Mouse (Mus musculus) forebrain, embryonic 15.5 days (tissue): Measurements from ENCODE around the gene Podn. TPM values are rescaled to one million over a fixed set of nuclear protein-coding genes. Genes with fewer than 3 reads are reported as not detected.

ENCODE experiments used
- ATAC-seq: fragments of 200-750 bp; cut with Nextera tagmentation; replicated peaks from 2 replicates; pipeline ENCODE4 v1.8.0; 2017; ENCODE audit warnings: mild to moderate bottlenecking, moderate TSS enrichment, moderate library complexity
- H3K27ac ChIP-seq: fragments of 300-500 bp; sonication (generic); replicated peaks from 2 replicates; pipeline ENCODE4 v1.5.1; 2015; ENCODE audit warnings: mild to moderate bottlenecking, inconsistent platforms
- H3K27me3 ChIP-seq: fragments of 300-500 bp; sonication (generic); 2 replicates; pipeline ENCODE4 v1.6.1; 2015; ENCODE audit warnings: inconsistent platforms
- H3K36me3 ChIP-seq: fragments of 300-500 bp; sonication (generic); 2 replicates; pipeline ENCODE4 v1.6.1; 2015; ENCODE audit warnings: mild to moderate bottlenecking, inconsistent platforms
- H3K4me1 ChIP-seq: fragments of 300-500 bp; sonication (generic); 2 replicates; pipeline ENCODE4 v1.6.1; 2015; ENCODE audit warnings: inconsistent platforms
- H3K4me2 ChIP-seq: fragments of 300-500 bp; sonication (generic); replicated peaks from 2 replicates; pipeline ENCODE4 v1.6.1; 2015; ENCODE audit warnings: mild to moderate bottlenecking, inconsistent platforms
- H3K4me3 ChIP-seq: fragments of 300-500 bp; sonication (generic); 2 replicates; pipeline ENCODE4 v1.5.1; 2015; ENCODE audit warnings: mild to moderate bottlenecking, inconsistent platforms
- H3K9ac ChIP-seq: fragments of 300-500 bp; sonication (generic); replicated peaks from 2 replicates; pipeline ENCODE4 v1.6.1; 2015; ENCODE audit warnings: mild to moderate bottlenecking, inconsistent platforms
- H3K9me3 ChIP-seq: fragments of 300-500 bp; sonication (generic); 2 replicates; pipeline ENCODE4 v1.6.1; 2016; ENCODE audit warnings: inconsistent platforms
- WGBS: fragments of 180-500 bp; shearing (Covaris S2); methylation state at CpG from one replicate; pipeline ENCODE4 v1.1.7; 2015; ENCODE audit warnings: mixed read lengths; 5-methylcytosine and 5-hydroxymethylcytosine counted together
- polyA plus RNA-seq: library from polyadenylated mRNA; unstranded; fragments of >200 nt; fragmentation: Nextera tagmentation; extraction: Ambion mirVana; gene quantifications from 2 replicates; pipeline ENCODE4 v1.2.1, GENCODE M21; 2015

The Podn gene
- polyA plus RNA-seq, 1 experiment from 2014 or later: 0.14 TPM

DNA sequence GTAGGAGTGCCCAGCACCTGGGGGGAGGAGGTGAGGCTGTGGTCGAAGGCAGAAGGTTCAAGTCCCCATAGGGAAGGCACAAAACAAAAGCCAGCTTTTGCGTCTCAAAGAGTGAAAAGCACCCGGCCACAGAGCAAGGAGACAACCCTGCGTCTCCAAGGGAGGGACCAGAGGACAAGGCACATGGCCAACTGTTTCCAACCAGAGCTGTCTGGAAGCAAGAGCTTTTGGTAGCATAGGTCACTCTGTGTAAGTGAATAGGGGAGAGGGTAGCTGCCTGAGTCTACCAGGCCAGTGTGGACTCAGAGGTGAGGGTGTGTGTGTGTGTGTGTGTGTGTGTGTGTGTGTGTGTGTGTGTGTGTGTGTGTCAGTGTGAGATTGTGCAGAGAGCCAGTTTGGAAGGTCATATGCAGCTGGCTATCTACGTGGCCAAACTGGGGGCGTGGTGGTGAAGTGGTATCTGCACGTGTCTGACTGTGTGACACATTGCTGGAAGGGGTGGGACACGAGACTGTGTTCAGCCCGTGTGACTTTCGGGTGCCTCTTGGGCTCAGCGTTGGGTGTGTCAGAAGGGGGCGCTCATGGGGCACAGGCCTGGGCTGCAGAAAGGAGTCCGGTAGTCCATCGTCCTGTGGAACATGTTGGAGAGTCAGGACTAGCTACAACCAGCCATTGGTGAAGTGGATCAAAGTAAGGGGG is 81.0 kb downstream of the Podn start:
- Histone ChIP-seq H3K27me3 (no peaks in the 10 kb centered on the region), H3K9me3 (no peaks in the 10 kb centered on the region), H3K4me2 (no peak overlapping the region), H3K9ac (no peak overlapping the region), H3K4me3 (no peak overlapping the region), H3K27ac (no peak overlapping the region), H3K4me1 (0 out of 2 replicates have a peak, but pooled peaks cover 8% of the 10 kb centered on the region), H3K36me3 (no peaks in the 10 kb centered on the region)
- no peak for ATAC-seq
- 66% methylated on average over 14 of the region's 14 CpGs for WGBS

DNA sequence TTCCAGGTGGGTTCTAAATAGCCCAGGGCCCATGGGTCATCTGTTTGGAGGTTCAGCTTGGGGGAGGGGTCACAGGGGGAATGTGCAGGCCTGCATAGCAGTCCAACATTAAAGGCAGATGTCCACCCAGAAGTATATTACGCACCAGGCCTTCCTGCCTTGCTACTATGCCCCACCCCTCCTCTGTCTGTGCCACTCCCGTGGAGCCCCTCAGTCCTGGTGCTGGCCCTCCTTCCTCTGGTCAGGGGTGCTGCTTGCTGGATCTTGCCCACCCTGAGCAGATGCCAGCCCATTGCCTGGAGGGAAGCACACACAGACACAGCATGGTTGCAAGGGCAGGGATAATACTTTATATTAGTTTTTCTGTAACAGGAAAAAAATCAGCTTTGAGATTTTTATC is 81.8 kb downstream of the Podn start:
- Histone ChIP-seq H3K4me3 (no peak overlapping the region), H3K9ac (no peak overlapping the region), H3K27ac (no peak overlapping the region), H3K9me3 (no peaks in the 10 kb centered on the region), H3K27me3 (no peaks in the 10 kb centered on the region), H3K36me3 (no peaks in the 10 kb centered on the region), H3K4me1 (0 out of 2 replicates have a peak, but pooled peaks cover 8% of the 10 kb centered on the region), H3K4me2 (no peak overlapping the region)
- no peak for ATAC-seq
- WGBS: 75% methylated on average over 2 of the region's 2 CpGs

DNA sequence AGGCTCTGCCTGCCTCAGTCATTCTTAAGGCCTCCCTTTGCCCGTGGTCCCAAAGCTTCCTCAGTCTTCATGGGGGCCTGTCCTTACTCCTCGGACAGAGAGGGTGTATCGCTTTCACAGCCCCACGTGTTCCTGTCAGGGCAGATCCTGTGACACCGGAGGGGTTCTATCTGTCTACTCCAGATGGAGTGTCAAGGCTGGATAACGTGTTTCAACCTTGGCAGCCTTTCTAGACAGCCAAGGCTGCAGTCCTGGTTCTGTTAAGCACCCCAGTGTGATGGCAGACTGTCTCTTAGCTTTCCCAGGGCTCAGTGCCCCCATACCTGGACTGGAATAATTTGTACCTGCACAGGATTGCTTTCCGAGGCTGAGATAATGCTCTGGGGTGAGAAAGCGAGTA is 87.7 kb downstream of the Podn start:
- H3K4me1 ChIP-seq: no peaks in the 10 kb centered on the region
- no peaks in the 10 kb centered on the region for H3K9me3 ChIP-seq
- H3K36me3 ChIP-seq: no peaks in the 10 kb centered on the region
- ATAC-seq: no peak
- no peak overlapping the region for H3K4me2 ChIP-seq
- WGBS: 80% methylated on average over 8 of the region's 8 CpGs
- H3K27me3 ChIP-seq: no peaks in the 10 kb centered on the region
- no peak overlapping the region for H3K9ac ChIP-seq
- no peak overlapping the region for H3K27ac ChIP-seq
- no peak overlapping the region for H3K4me3 ChIP-seq

DNA sequence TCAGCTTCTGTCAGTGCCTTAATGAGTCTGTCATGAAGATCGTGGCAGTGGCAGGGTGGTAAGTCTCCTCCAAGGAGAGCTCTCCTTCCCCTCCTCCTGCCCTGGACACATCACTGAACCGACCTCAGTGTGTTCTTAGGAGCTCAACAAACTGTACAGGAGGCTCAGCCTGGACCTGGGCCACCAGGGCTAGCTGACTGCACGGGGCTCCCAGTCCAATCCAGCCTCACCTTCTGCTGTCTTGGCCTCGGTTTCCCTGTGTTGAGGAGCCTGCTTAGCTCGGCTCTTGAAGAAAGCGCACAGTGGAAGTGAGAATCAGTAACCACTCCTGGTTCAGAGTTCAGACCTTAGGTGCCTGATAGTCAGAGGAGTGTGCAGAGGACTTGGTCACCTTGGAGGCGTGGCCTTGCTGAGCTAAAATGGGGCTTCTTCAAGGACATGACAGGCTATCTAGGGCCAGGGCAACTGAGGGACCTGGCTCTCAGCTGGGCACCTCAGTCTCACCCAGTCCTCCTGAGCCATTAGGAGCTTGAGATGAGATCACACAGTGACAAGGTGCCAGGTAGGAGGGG is 88.6 kb downstream of the Podn start:
- H3K9ac ChIP-seq: no peak overlapping the region
- H3K4me3 ChIP-seq: no peak overlapping the region
- no peak overlapping the region for H3K27ac ChIP-seq
- H3K4me1 ChIP-seq: no peaks in the 10 kb centered on the region
- no peaks in the 10 kb centered on the region for H3K9me3 ChIP-seq
- H3K4me2 ChIP-seq: no peak overlapping the region
- no peak for ATAC-seq
- 82% methylated on average over 7 of the region's 7 CpGs for WGBS
- H3K27me3 ChIP-seq: no peaks in the 10 kb centered on the region
- no peaks in the 10 kb centered on the region for H3K36me3 ChIP-seq

DNA sequence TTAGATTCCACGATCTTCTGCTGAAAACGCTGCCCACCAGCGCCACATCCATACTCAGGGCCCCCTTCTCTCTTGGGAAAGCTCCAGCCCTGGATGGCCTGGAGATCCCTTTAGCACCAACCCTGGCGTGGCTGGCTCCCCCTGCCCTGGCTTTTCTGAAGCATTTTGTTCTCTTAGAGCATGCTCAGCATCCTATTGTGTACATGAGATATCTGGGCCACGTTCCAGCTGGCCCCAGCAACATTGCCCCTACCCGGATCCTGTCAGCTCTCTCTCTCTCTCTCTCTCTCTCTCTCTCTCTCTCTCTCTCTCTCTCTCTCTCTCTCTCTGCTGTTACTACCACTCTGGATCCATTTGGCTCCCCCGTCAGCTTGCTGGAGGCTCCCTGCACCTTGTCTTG is 90.9 kb downstream of the Podn start:
- Histone ChIP-seq H3K9ac (no peak overlapping the region), H3K27ac (no peak overlapping the region), H3K36me3 (no peaks in the 10 kb centered on the region), H3K9me3 (no peaks in the 10 kb centered on the region), H3K4me3 (no peak overlapping the region), H3K27me3 (no peaks in the 10 kb centered on the region), H3K4me1 (no peaks in the 10 kb centered on the region), H3K4me2 (no peak overlapping the region)
- 44% methylated on average over 7 of the region's 7 CpGs for WGBS
- no peak for ATAC-seq

DNA sequence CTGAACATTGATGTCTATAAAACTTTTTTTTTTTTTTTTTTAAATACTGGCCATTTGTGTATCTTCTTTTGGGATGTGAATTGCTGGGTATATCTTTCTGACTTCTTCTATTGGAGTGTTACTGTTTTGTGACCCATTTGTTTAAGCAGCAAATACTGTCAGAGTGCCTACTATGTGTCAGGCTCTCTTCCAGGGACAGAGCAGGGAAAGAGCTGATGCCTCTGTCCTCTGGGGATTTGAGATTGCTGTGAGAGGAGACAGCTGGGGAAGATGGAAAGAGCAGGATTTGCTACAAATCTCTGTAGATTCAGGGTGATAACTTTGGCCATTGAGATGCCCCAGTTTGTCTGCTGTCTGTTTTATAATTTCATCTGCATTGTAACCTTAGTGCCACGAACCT is 96.9 kb downstream of the Podn start:
- no peaks in the 10 kb centered on the region for H3K9me3 ChIP-seq
- 77% methylated on average over 1 of the region's 1 CpGs for WGBS
- no peak overlapping the region for H3K27ac ChIP-seq
- H3K4me2 ChIP-seq: no peak overlapping the region
- no peak for ATAC-seq
- no peaks in the 10 kb centered on the region for H3K36me3 ChIP-seq
- H3K9ac ChIP-seq: no peak overlapping the region
- H3K4me1 ChIP-seq: peaks cover 3% of the 10 kb centered on the region; the same call in 1 of the 2 replicates
- H3K4me3 ChIP-seq: no peak overlapping the region
- H3K27me3 ChIP-seq: no peaks in the 10 kb centered on the region

DNA sequence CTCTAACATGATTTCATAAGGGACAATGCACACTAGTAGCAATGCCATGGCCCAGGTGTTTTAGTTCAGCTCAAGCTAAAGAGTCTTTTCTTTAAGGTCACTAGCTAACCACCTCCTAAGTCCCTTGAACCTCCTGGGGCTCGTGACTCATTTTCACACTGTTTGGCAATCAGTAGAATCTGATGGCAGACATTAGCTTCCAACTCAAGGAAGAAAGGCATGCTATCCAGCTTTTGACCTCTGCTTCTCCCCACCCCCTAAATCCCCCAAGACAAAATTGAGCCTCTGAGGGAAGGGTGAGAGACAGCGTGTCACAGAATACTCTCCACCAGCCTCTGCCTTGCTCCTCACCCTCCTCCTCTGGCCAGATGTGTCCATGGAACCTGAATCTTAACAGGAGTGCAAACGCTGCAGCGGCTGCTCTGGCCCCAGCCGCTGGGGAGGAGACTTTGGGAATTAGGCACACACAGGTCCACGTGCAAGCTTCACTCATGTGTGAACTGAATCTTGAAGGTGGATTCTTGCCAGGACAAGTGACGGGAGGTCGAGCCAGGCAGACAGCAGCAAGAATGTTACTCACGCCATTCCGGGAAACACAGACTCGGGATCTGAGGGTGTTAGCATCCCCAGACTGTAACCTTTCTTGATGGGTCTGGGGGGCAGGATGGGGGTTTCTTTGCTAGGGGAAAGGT is 97.5 kb downstream of the Podn start:
- 24% methylated on average over 11 of the region's 11 CpGs for WGBS
- no peak for ATAC-seq
- no peak overlapping the region for H3K27ac ChIP-seq
- no peaks in the 10 kb centered on the region for H3K36me3 ChIP-seq
- no peak overlapping the region for H3K9ac ChIP-seq
- peaks cover 3% of the 10 kb centered on the region; the same call in 1 of the 2 replicates for H3K4me1 ChIP-seq
- H3K9me3 ChIP-seq: no peaks in the 10 kb centered on the region
- no peak overlapping the region for H3K4me2 ChIP-seq
- H3K4me3 ChIP-seq: no peak overlapping the region
- H3K27me3 ChIP-seq: no peaks in the 10 kb centered on the region

DNA sequence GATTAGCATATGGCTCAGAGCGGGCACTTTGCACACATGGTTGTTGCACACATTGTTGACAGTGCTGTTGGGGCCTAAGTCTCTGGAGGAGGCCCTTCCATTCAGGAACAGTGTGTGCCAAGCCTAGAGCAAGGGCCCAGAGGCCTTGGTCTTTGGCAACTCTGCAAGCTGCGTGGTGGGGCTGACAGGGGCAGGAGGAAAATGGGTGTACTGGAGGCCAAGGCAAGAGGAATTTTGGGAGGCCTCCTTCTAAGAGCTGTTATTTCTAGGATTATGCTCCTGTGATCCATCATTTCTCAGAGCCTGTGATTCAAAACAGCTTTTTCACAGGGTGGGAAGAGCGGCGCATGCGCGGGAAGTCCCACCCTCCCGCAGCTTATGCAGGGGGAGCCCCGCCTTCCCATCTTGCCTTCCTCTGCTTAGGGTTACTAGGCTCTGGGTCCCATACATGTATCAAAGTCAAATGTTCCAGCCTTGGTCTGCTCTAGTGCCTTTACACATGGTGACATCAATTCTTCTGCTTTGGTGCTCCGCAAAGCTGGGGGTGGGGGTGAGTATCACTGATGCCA is 99.7 kb downstream of the Podn start:
- H3K36me3 ChIP-seq: no peaks in the 10 kb centered on the region
- H3K4me3 ChIP-seq: no peak overlapping the region
- 89% methylated on average over 9 of the region's 9 CpGs for WGBS
- no peak for ATAC-seq
- H3K4me1 ChIP-seq: peaks cover 3% of the 10 kb centered on the region; the same call in 1 of the 2 replicates
- no peaks in the 10 kb centered on the region for H3K9me3 ChIP-seq
- no peaks in the 10 kb centered on the region for H3K27me3 ChIP-seq
- no peak overlapping the region for H3K27ac ChIP-seq
- H3K4me2 ChIP-seq: no peak overlapping the region
- H3K9ac ChIP-seq: no peak overlapping the region

DNA sequence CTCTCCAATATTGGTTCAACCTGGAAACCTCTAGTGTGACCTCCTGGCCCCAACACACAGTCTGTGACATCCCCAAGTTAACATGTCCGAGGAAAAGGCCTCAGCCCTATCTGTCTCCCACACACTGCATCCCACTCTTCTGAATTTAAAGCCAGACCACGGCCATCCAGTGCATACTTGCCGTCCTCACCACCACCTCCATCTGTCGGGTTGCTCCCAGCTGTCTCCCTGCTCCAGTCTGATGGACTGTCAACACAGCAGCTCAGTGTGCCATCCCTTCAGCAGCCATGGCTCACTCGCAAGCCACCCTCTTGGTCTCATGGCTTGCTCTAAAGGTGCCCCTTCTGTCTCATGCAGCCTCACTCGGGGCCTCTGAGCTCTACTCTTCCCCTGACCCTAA is 100.5 kb downstream of the Podn start:
- no peak overlapping the region for H3K27ac ChIP-seq
- H3K9ac ChIP-seq: no peak overlapping the region
- no peaks in the 10 kb centered on the region for H3K9me3 ChIP-seq
- peaks cover 3% of the 10 kb centered on the region; the same call in 1 of the 2 replicates for H3K4me1 ChIP-seq
- H3K36me3 ChIP-seq: no peaks in the 10 kb centered on the region
- no peaks in the 10 kb centered on the region for H3K27me3 ChIP-seq
- 72% methylated on average over 6 of the region's 6 CpGs for WGBS
- no peak overlapping the region for H3K4me2 ChIP-seq
- no peak for ATAC-seq
- H3K4me3 ChIP-seq: no peak overlapping the region

DNA sequence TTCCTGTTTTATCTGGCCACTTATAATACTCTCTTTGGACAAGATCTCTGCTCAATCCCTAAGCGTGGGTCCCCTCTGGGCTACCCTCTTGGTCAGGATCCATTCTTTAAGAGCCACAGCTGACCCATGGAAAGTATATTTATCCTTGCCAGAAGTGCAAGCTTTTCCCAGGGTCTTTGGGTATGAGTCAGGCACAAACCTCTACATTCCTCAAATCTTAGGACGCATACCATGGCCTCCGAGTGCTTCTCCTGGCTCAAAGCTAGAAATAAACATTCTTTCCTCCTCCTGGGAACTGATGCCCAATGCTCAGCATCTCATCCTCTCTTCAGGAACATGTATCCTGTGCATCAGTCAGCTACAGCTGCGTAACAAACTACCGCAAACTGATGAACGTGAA is 101.2 kb downstream of the Podn start:
- Histone ChIP-seq H3K9ac (no peak overlapping the region), H3K4me2 (no peak overlapping the region), H3K4me3 (no peak overlapping the region), H3K27me3 (no peaks in the 10 kb centered on the region), H3K9me3 (no peaks in the 10 kb centered on the region), H3K27ac (no peak overlapping the region), H3K4me1 (peaks cover 3% of the 10 kb centered on the region; the same call in 1 of the 2 replicates), H3K36me3 (no peaks in the 10 kb centered on the region)
- no peak for ATAC-seq
- whole genome bisulfite sequencing: 94% methylated on average over 6 of the region's 6 CpGs

DNA sequence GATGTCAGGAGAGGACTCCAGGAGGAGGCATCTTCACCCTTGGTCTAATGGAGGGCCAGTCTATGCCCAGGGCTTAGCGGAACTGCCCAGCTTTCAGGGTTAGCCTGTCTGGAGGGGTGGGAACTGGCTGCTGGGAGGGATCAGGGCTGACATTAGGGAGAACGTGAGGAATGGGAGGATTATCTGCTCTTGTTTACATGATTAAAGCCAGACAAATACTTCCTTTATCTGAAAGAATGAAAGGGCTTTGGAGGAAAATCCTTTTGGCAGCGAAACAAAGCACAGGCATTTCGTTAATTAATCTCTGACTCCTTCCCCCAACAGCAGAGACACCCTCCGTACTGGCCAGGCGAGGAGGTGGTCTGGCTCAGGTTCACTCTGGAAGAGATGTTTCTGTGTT is 104.4 kb downstream of the Podn start:
- no peak overlapping the region for H3K4me2 ChIP-seq
- H3K36me3 ChIP-seq: no peaks in the 10 kb centered on the region
- no peak for ATAC-seq
- H3K27me3 ChIP-seq: no peaks in the 10 kb centered on the region
- no peak overlapping the region for H3K27ac ChIP-seq
- 4% methylated on average over 6 of the region's 6 CpGs for WGBS
- H3K4me1 ChIP-seq: no peaks in the 10 kb centered on the region
- no peaks in the 10 kb centered on the region for H3K9me3 ChIP-seq
- H3K4me3 ChIP-seq: no peak overlapping the region
- no peak overlapping the region for H3K9ac ChIP-seq

DNA sequence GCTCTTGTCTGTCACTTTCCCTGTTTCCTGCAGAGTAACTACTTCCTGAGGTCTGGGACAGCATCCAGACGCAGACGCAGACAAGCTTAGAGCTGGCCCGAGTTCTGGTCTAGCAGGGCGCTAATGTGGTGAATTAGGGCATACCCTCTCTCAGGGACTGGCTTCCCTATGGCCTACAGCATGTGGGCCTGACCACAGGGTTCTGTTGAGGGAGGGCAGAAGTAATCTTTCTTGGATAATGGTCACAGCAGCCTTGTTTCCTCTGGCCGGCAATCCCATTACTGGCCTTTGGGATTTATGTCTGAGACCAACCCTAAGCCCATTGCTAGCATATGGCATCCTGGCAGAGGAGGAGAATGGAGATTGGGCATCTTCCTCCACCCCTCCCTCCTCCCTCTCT is 105.4 kb downstream of the Podn start:
- H3K4me2 ChIP-seq: no peak overlapping the region
- no peaks in the 10 kb centered on the region for H3K9me3 ChIP-seq
- H3K27me3 ChIP-seq: no peaks in the 10 kb centered on the region
- no peaks in the 10 kb centered on the region for H3K36me3 ChIP-seq
- no peak overlapping the region for H3K4me3 ChIP-seq
- H3K4me1 ChIP-seq: no peaks in the 10 kb centered on the region; the same call in 1 of the 2 replicates
- H3K27ac ChIP-seq: no peak overlapping the region
- 62% methylated on average over 5 of the region's 5 CpGs for WGBS
- ATAC-seq: no peak
- no peak overlapping the region for H3K9ac ChIP-seq
